Mouse (Mus musculus): ENCODE measurements at regions not wholly inside any gene's neighbourhood (a gene's known extent, or its start where the extent isn't known, plus 50 kb on each side); places are given as distances from the start of the nearest gene placed in this dataset.

DNA sequence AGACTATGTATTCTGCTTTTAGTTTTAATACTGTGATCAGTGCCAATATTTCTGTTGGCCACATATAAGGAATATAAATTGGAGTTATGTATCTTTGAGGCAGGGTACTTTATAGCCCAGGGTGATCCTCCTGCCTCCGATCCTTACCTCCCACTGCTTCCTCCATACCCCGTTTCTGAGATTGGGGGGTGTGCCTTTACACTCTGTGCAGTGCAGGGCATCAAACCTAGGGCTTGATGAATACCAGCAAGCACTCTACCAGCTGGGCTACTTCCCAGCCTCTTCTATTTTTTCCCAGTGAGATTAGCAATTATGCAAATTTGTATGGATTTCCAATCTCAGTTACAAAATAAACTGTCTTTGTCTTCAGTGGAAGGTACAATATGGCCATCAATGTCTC, 97.3 kb upstream of the Tsc22d2 start:
- TF ChIP-seq POLR2A (IDR thresholded peaks at IDR 0.05; ENCODE audit: extremely low read depth, insufficient read depth, low read length) (no peak), CTCF (IDR thresholded peaks at IDR 0.05; ENCODE audit: extremely low read depth, insufficient read depth, low read length) (no peak)
